Mouse (Mus musculus) neural tube, embryonic 12.5 days (tissue): ENCODE measurements around the gene Gm10647. TPM values are rescaled to one million over a fixed set of nuclear protein-coding genes. Genes with fewer than 3 reads are reported as not detected.
A peak's percentile ranks its signal among the peaks of the same experiment; 100 is the strongest.
"Not testable (repeated sequence)": the region's sequence is repeated elsewhere in the genome, so short reads cannot be mapped to it uniquely, and the experiment has no call there.

Source experiments
- ATAC-seq: fragments of 200-750 bp; cut with Nextera tagmentation; 2 replicates; pipeline ENCODE4 v1.8.0; 2017; ENCODE audit warnings: low read depth, mild to moderate bottlenecking, moderate TSS enrichment, moderate library complexity; ENCODE audit not compliant: low FRiP score
- H3K27ac ChIP-seq: fragments of 300-500 bp; sonication (generic); 2 replicates; pipeline ENCODE4 v1.5.1; 2016
- H3K27me3 ChIP-seq: fragments of 300-500 bp; sonication (generic); replicated peaks from 2 replicates; pipeline ENCODE4 v1.6.1; 2016; ENCODE audit warnings: mild to moderate bottlenecking
- H3K36me3 ChIP-seq: fragments of 300-500 bp; sonication (generic); 2 replicates; pipeline ENCODE4 v1.6.1; 2016; ENCODE audit warnings: mild to moderate bottlenecking
- H3K4me1 ChIP-seq: fragments of 300-500 bp; sonication (generic); 2 replicates; pipeline ENCODE4 v1.6.1; 2016
- H3K4me2 ChIP-seq: fragments of 300-500 bp; sonication (generic); replicated peaks from 2 replicates; pipeline ENCODE4 v1.6.1; 2016; ENCODE audit warnings: mild to moderate bottlenecking
- H3K4me3 ChIP-seq: fragments of 300-500 bp; sonication (generic); 2 replicates; pipeline ENCODE4 v1.5.1; 2016
- H3K9ac ChIP-seq: fragments of 300-500 bp; sonication (generic); 2 replicates; pipeline ENCODE4 v1.6.1; 2016; ENCODE audit warnings: mild to moderate bottlenecking
- H3K9me3 ChIP-seq: fragments of 300-500 bp; sonication (generic); 2 replicates; pipeline ENCODE4 v1.6.1; 2016; ENCODE audit warnings: mild to moderate bottlenecking
- WGBS: fragments of 180-500 bp; shearing (Covaris S2); methylation state at CpG from one replicate; pipeline ENCODE4 v1.1.7; 2016; 5-methylcytosine and 5-hydroxymethylcytosine counted together
- polyA plus RNA-seq: library from polyadenylated mRNA; unstranded; fragments of >200 nt; fragmentation: Nextera tagmentation; extraction: Ambion mirVana; gene quantifications from 2 replicates; pipeline ENCODE4 v1.2.1, GENCODE M21; 2016

Gm10647 gene
- 0.24 and 0.38 TPM in 2 replicates for polyA plus RNA-seq

- Histone ChIP-seq H3K27me3 (0 out of 2 replicates have a peak, but pooled peaks cover 3% of the 10 kb centered on the region), H3K9ac (peak within 1 kb of the TSS; percentile 86), H3K27ac (no peak within 1 kb of the TSS), H3K4me1 (peaks cover 9% of the 10 kb centered on the region; the same call in 1 of the 2 replicates), H3K4me2 (peak within 1 kb of the TSS; percentile 74), H3K4me3 (peak within 1 kb of the TSS; percentile 68), H3K36me3 (no peaks in the 10 kb centered on the region), H3K9me3 (no peaks in the 10 kb centered on the region)
- WGBS, result 77% methylated on average over 5 of the region's 5 CpGs
- no peak for ATAC-seq
Observed at GRCm38 (mm10) chr9:66796739-66797138, at the start of gene Gm10647. Gene Gm10647 (plus strand): TSS chr9:66797039.

GRCm38 (mm10) chr9:66748390-66748789, 48.4 kb upstream of the Gm10647 start:
- no peak overlapping the region for H3K9ac ChIP-seq
- H3K27ac ChIP-seq, result no peak overlapping the region
- no peaks in the 10 kb centered on the region for H3K9me3 ChIP-seq
- H3K4me3 ChIP-seq, result no peak overlapping the region
- H3K4me2 ChIP-seq, result no peak overlapping the region
- ATAC-seq, result no peak
- H3K27me3 ChIP-seq, result no peaks in the 10 kb centered on the region
- H3K4me1 ChIP-seq, result no peaks in the 10 kb centered on the region
- WGBS, result 89% methylated on average over 15 of the region's 15 CpGs
- H3K36me3 ChIP-seq, result no peaks in the 10 kb centered on the region

GRCm38 (mm10) chr9:66752849-66753248, 44.0 kb upstream of the Gm10647 start:
- Histone ChIP-seq H3K4me1 (no peaks in the 10 kb centered on the region), H3K27me3 (no peaks in the 10 kb centered on the region), H3K9me3 (no peaks in the 10 kb centered on the region), H3K36me3 (no peaks in the 10 kb centered on the region), H3K4me2 (no peak overlapping the region), H3K9ac (no peak overlapping the region), H3K27ac (no peak overlapping the region), H3K4me3 (no peak overlapping the region)
- WGBS, result 80% methylated on average over 6 of the region's 6 CpGs
- no peak for ATAC-seq

GRCm38 (mm10) chr9:66760991-66761390, 35.8 kb upstream of the Gm10647 start:
- Histone ChIP-seq H3K9ac (no peak overlapping the region), H3K9me3 (no peaks in the 10 kb centered on the region), H3K36me3 (no peaks in the 10 kb centered on the region), H3K4me3 (no peak overlapping the region), H3K27me3 (no peaks in the 10 kb centered on the region), H3K27ac (no peak overlapping the region), H3K4me1 (no peaks in the 10 kb centered on the region), H3K4me2 (no peak overlapping the region)
- 76% methylated on average over 1 of the region's 1 CpGs for WGBS
- ATAC-seq, result no peak

GRCm38 (mm10) chr9:66768721-66769120, 28.1 kb upstream of the Gm10647 start:
- no peak overlapping the region for H3K4me2 ChIP-seq
- WGBS, result 74% methylated on average over 1 of the region's 1 CpGs
- no peak for ATAC-seq
- H3K27ac ChIP-seq, result no peak overlapping the region
- no peaks in the 10 kb centered on the region for H3K4me1 ChIP-seq
- H3K9ac ChIP-seq, result no peak overlapping the region
- H3K36me3 ChIP-seq, result no peaks in the 10 kb centered on the region
- H3K4me3 ChIP-seq, result no peak overlapping the region
- no peaks in the 10 kb centered on the region for H3K27me3 ChIP-seq
- no peaks in the 10 kb centered on the region for H3K9me3 ChIP-seq

- H3K4me2 ChIP-seq, result no peak overlapping the region
- no peak overlapping the region for H3K27ac ChIP-seq
- H3K9me3 ChIP-seq, result no peaks in the 10 kb centered on the region
- no peak for ATAC-seq
- 59% methylated on average over 3 of the region's 3 CpGs for WGBS
- H3K27me3 ChIP-seq, result no peaks in the 10 kb centered on the region
- no peak overlapping the region for H3K4me3 ChIP-seq
- H3K36me3 ChIP-seq, result no peaks in the 10 kb centered on the region
- H3K4me1 ChIP-seq, result no peaks in the 10 kb centered on the region
- H3K9ac ChIP-seq, result no peak overlapping the region
Observed at GRCm38 (mm10) chr9:66769275-66769674, 27.6 kb upstream of the Gm10647 start.

GRCm38 (mm10) chr9:66770701-66771100, 26.1 kb upstream of the Gm10647 start:
- Histone ChIP-seq H3K4me1 (no peaks in the 10 kb centered on the region), H3K27ac (no peak overlapping the region), H3K4me3 (no peak overlapping the region), H3K9ac (no peak overlapping the region), H3K36me3 (no peaks in the 10 kb centered on the region), H3K9me3 (no peaks in the 10 kb centered on the region), H3K4me2 (no peak overlapping the region), H3K27me3 (no peaks in the 10 kb centered on the region)
- ATAC-seq, result no peak

- H3K4me1 ChIP-seq, H3K36me3 ChIP-seq, H3K9ac ChIP-seq, ATAC-seq, H3K27ac ChIP-seq, H3K4me3 ChIP-seq, H3K27me3 ChIP-seq, H3K9me3 ChIP-seq, H3K4me2 ChIP-seq: not testable (repeated sequence)
- 57% methylated on average over 1 of the region's 3 CpGs for WGBS
Observed at GRCm38 (mm10) chr9:66784552-66784951, 12.3 kb upstream of the Gm10647 start.

- Histone ChIP-seq H3K27ac (no peak overlapping the region), H3K36me3 (peaks cover 11% of the 10 kb centered on the region), H3K4me2 (no peak overlapping the region), H3K9ac (no peak overlapping the region), H3K4me3 (no peak overlapping the region), H3K9me3 (no peaks in the 10 kb centered on the region), H3K4me1 (no peaks in the 10 kb centered on the region), H3K27me3 (no peaks in the 10 kb centered on the region)
- WGBS, result 9% methylated on average over 2 of the region's 2 CpGs
- ATAC-seq, result no peak
Observed at GRCm38 (mm10) chr9:66787821-66788220, 9.0 kb upstream of the Gm10647 start.

- peaks cover 9% of the 10 kb centered on the region; the same call in 1 of the 2 replicates for H3K4me1 ChIP-seq
- peak; percentile 76 for ATAC-seq
Observed at GRCm38 (mm10) chr9:66794629-66795463, 2.0 kb upstream of the Gm10647 start.

GRCm38 (mm10) chr9:66795464-66796324, 1.1 kb upstream of the Gm10647 start, which contains the start of gene Aph1b:
Gene Aph1b (minus strand): TSS chr9:66795490.
- Histone ChIP-seq H3K4me3 (peak within 1 kb of the TSS; percentile 68), H3K27ac (peak within 1 kb of the TSS; percentile 77; the same call in 1 of the 2 replicates), H3K4me1 (peaks cover 9% of the 10 kb centered on the region; the same call in 1 of the 2 replicates), H3K4me2 (peak within 1 kb of the TSS; percentile 74), H3K36me3 (no peaks in the 10 kb centered on the region), H3K9ac (peak within 1 kb of the TSS; percentile 86), H3K27me3 (no peaks in the 10 kb centered on the region), H3K9me3 (no peaks in the 10 kb centered on the region)
- ATAC-seq, result peak; percentile 99
- WGBS, result under 1% methylated on average over 42 of the region's 42 CpGs

More at GRCm38 (mm10) chr9:66794629-66795463, 2.0 kb upstream of the Gm10647 start:
- peak overlapping the region; percentile 68 for H3K4me3 ChIP-seq
- peak overlapping the region; percentile 77; the same call in 1 of the 2 replicates for H3K27ac ChIP-seq
- peak overlapping the region; percentile 86 for H3K9ac ChIP-seq
- no peaks in the 10 kb centered on the region for H3K27me3 ChIP-seq
- peak overlapping the region; percentile 74 for H3K4me2 ChIP-seq
- WGBS, result 2% methylated on average over 43 of the region's 43 CpGs
- no peaks in the 10 kb centered on the region for H3K9me3 ChIP-seq
- H3K36me3 ChIP-seq, result peaks cover 7% of the 10 kb centered on the region

GRCm38 (mm10) chr9:66801947-66802346, 5.1 kb downstream of the Gm10647 start:
- Histone ChIP-seq H3K4me2 (no peak overlapping the region), H3K27ac (no peak overlapping the region), H3K9me3 (no peaks in the 10 kb centered on the region), H3K4me1 (no peaks in the 10 kb centered on the region), H3K27me3 (peaks cover 16% of the 10 kb centered on the region), H3K4me3 (no peak overlapping the region), H3K9ac (no peak overlapping the region), H3K36me3 (no peaks in the 10 kb centered on the region)
- ATAC-seq, result no peak
- WGBS, result 52% methylated on average over 12 of the region's 12 CpGs
